Mouse (Mus musculus) urinary bladder, adult 2 months (tissue): Measurements from ENCODE around the gene Txn2. TPM values are rescaled to one million over a fixed set of nuclear protein-coding genes. Genes with fewer than 3 reads are reported as not detected.
"Not testable (repeated sequence)": the region's sequence is repeated elsewhere in the genome, so short reads cannot be mapped to it uniquely, and the experiment has no call there.

Experiments
- DNase-seq: peaks from one replicate; pipeline ENCODE4 v3.0.0; 2022; ENCODE audit warnings: low spot score
- polyA plus RNA-seq: library from polyadenylated mRNA; depleted of rRNA; stranded (reverse); fragments of >200 nt; gene quantifications from 2 replicates; pipeline ENCODE4 v1.2.3, GENCODE M21; 2012; rRNA removed

Txn2 gene
- polyA plus RNA-seq, 1 experiment, result 147 TPM

- DNase-seq, result no peak
Measured at GRCm38 (mm10) chr15:77879756-77880155, 49.0 kb downstream of the Txn2 start.

GRCm38 (mm10) chr15:77877209-77877608 is 51.6 kb downstream of the Txn2 start:
- DNase-seq, result no peak

DNA sequence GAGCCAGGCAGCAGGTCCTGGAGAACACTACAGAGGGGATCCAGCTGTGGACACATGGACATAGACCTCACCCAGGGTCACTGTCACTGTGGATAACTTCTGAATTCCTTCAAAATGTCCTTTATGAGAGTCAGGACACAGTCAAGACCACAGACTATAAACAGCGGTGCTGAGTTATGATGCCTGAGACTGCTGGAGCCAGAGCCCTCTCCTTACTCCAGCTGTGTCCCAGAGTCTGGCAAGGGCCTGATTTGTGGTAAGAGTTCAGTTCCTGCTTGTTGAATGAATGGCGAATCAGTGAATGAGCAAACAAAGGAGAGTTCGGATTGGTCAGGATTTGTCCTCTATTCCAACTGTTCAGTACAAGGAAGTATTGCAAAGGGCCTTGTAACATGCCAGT is 52.1 kb downstream of the Txn2 start:
- no peak for DNase-seq

DNA sequence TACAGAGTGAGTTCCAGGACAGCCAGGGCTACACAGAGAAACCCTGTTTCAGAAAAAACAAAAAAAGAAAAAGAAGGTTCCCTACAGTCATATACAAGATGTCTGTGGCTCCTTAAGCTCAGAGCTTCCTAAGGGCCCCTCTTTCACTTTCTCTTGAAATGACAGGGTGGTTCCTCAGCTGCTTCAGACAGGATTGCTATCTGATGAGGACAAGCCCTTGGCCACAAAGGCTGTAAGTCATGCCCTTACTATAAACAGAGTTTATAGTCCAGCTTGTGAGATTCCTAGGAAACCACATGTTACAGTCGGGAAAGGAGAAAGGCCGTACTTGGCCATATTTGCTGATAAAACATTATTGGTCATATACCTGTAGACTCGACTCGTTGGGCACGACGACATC is 52.9 kb downstream of the Txn2 start:
- no peak for DNase-seq

DNA sequence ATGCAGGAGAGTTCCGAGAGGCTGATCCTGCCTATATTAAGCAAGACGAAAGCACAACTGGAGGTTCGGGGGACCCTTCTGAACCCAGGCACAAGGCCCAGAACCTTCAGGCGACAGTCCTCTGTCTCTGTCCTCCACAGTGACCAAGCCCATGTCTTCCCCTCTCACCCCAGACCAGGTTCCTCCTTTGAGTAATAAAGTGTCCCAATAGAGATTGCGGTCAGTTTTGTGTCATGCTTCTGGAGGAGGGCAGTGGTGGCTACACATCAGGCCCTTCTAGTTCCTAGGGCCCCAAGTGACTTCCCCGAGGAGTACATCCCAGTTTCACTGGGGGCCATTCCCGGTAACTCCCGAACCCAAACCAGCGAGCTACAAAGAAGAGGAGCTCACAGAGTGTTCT is 54.0 kb downstream of the Txn2 start:
- no peak for DNase-seq

DNA sequence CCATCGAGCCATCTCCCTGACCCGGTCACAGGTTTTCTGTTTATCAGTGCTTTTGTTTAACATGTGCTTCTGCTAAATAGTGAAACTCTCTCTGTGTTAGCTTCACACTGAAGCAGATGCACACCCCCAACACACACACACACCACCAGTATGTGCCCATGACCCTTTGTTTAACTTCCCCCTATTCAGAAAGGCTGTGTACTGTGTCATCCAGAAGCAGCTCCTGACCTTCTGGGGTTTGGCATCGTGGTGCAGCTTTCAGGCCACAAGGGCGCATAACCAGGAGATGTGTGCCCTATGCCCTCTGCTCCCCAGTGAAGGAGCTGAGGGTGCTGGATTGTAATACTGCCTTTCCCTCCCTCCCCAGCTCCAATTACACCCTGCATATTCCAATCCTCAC is 54.5 kb downstream of the Txn2 start:
- DNase-seq, result no peak

GRCm38 (mm10) chr15:77873564-77873963 is 55.2 kb downstream of the Txn2 start:
- no peak for DNase-seq

DNA sequence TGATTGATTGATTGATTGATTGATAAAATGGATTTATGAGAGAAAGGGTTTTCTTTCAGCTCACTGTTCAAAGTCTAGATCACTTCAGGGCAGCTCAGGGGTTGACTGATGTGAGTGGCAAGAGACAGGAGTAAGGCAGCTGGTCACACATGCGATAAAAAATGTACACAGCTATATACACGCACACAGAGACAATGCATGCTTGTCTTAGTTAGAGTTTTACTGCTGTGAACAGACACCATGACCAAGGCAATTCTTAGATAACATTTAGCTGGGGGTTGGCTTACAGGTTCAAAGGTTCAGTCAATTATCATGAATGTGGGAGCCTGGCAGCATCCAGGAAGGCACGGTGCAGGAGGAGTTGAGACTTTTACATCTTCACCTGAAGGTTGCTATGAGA is 55.8 kb downstream of the Txn2 start:
- DNase-seq, result no peak

DNA sequence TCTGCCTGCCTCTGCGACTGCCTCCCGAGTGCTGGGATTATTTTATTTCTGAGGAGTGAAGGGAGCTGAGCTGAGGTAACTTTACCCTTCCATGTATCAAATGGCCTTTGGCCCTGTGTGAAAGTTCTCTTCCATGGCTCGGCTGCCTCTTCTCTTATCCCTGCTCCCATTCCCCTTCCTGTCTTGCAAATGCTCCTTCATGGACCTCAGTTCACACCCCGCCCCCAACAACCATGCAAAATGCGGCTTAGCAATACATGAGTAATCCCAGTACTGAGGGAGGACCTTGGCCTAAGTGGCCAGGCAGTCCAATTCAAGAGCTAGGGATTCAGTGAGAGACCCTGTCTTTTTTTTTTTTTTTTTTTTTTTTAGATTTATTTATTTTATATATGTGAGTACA is 60.5 kb downstream of the Txn2 start:
- no peak for DNase-seq

DNA sequence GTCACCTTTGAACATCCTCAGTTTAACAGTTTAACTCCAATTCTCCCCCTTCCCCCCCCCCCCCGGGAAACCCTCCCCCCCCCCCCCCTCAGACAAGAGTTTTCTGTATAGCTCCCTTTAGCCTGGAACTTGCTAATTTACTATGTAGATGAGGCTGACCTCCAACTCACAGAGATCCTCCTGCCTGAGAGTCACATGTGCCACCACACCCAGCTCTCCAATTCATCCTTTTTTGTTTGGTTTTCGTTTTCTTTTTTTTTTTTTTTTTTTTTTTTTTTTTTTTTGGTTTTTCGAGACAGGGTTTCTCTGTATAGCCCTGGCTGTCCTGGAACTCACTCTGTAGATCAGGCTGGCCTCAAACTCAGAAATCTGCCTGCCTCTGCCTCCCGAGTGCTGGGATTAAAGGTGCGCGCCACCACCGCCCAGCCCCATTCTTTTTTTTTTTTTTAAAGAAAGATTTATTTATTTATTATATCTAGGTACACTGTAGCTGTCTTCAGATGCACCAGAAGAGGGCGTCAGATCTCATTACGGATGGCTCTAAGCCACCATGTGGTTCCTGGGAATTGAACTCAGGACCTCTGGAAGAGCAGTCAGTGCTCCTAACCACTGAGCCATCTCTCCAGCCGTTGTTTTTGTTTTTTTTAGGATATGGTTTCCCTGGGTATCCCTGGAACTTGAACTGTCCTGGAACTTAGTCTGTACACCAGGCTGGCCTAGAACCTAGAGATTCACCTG is 61.4 kb downstream of the Txn2 start:
- not testable (repeated sequence) for DNase-seq

GRCm38 (mm10) chr15:77866583-77867220 is 62.1 kb downstream of the Txn2 start:
- DNase-seq, result no peak

Other genes starting within 250 kb of the Txn2 start
- 0.41 and 0.66 TPM in 2 replicates for gene Apol7e, start 230.1 kb downstream of the Txn2 start, polyA plus RNA-seq
- 4.6 and 5.5 TPM in 2 replicates for gene Apol9b, start 200.0 kb downstream of the Txn2 start, polyA plus RNA-seq
- gene Apol8, start 172.0 kb downstream of the Txn2 start, polyA plus RNA-seq, result 0.29 and 0.72 TPM in 2 replicates
- gene Myh9, start 86.8 kb downstream of the Txn2 start, polyA plus RNA-seq, result 95.0 and 151 TPM in 2 replicates
- gene Foxred2, start 27.7 kb upstream of the Txn2 start, polyA plus RNA-seq, result 5.2 and 5.5 TPM in 2 replicates
- gene Eif3d, start 41.8 kb upstream of the Txn2 start, polyA plus RNA-seq, result 122 TPM in 2 replicates
- gene Cacng2, start 191.0 kb upstream of the Txn2 start, polyA plus RNA-seq, result not detected in 2 replicates
- 32.3 and 33.5 TPM in 2 replicates for gene Ift27, start 245.1 kb upstream of the Txn2 start, polyA plus RNA-seq